Mouse (Mus musculus): ENCODE results near the gene Clk3. TPM values are rescaled to one million over a fixed set of nuclear protein-coding genes. Genes with fewer than 3 reads are reported as not detected.

Gene Clk3
- total RNA-seq, 1 experiment: 38.3 TPM

DNA sequence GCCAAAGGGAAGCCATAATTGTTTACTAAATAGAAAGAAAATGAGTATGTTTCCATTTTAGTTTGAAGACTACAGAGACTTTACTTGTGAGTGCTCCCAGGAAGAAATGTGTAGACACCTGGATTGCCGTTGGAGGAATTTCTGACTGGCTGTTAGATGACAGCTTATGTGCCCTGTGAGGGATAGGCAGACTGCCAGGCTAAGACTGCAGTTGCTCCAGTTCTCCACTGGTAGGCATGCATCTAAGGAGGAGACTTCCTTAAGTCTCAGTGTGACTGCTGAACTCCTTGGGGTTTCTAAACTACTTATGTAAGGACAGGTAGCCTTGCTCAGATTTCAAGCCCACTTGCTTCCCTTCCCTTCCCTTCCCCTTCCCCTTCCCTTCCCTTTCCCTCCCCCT lies 37.3 kb downstream of the Clk3 start:
- no peaks in the 10 kb centered on the region for H3K9me3 ChIP-seq (ENCODE audit: control insufficient read depth, insufficient read depth, low read depth, low read length)
- TF ChIP-seq ZNF384 (IDR thresholded peaks at IDR 0.05; ENCODE audit: low read depth, low read length): no peak
- TF ChIP-seq MAFK (IDR thresholded peaks at IDR 0.05; ENCODE audit: insufficient read depth, low read depth, low read length): no peak
- TF ChIP-seq HCFC1 (IDR thresholded peaks at IDR 0.05; ENCODE audit: borderline replicate concordance, insufficient read depth, low read length): no peak
- TF ChIP-seq ZC3H11A (IDR thresholded peaks at IDR 0.05; ENCODE audit: borderline replicate concordance, low read depth, low read length): no peak
- no peak for TF ChIP-seq CHD2 (IDR thresholded peaks at IDR 0.05; ENCODE audit: low read depth, low read length)
- no peaks in the 10 kb centered on the region for H3K4me1 ChIP-seq (ENCODE audit: control insufficient read depth in 2 of 2, insufficient read depth in 2 of 2, low read length in 2 of 2, poor library complexity in 1 of 2)
- no peak for DNase-seq (ENCODE audit: low read depth, low spot score)
- no peak overlapping the region for H3K27ac ChIP-seq (ENCODE audit: insufficient read depth, low read depth, low read length, poor library complexity, severe bottlenecking)
- in situ Hi-C loops (cut with MboI; ENCODE audit: low sequenced_read_pairs in 2 of 2, unreplicated experiment in 2 of 2): no loop called here
- H3K36me3 ChIP-seq (ENCODE audit: control insufficient read depth, insufficient read depth, low read length, poor library complexity, severe bottlenecking): peaks cover 16% of the 10 kb centered on the region
- no peak overlapping the region for H3K4me3 ChIP-seq (ENCODE audit: insufficient read depth in 1 of 2, low read depth in 1 of 2, low read length in 2 of 2, poor library complexity in 1 of 2, severe bottlenecking in 1 of 2)
- H3K9ac ChIP-seq (ENCODE audit: insufficient read depth, low read depth, low read length, poor library complexity, severe bottlenecking): no peak overlapping the region

DNA sequence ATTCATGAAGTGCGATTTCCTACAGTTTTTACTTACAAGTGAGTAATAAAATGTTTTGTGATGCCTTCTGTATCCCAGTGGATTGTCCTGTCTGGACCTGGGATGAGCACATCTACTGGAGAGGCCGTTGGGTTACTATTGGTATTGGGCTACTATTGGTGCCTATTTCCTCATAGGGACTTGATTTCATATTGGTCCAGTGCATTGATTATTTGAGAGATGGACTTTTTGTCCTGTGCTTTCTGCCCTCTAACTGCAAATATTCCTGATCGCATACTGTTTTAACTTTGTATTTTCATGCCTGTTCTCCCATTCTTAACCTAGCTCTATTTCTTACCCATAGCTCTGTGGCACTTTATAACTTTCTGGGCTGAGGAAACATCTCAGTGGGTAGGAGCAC lies 41.0 kb downstream of the Clk3 start:
- TF ChIP-seq MAFK (IDR thresholded peaks at IDR 0.05; ENCODE audit: insufficient read depth, low read depth, low read length): no peak
- Histone ChIP-seq H3K9me3 (ENCODE audit: control insufficient read depth, insufficient read depth, low read depth, low read length) (no peaks in the 10 kb centered on the region), H3K4me3 (ENCODE audit: insufficient read depth in 1 of 2, low read depth in 1 of 2, low read length in 2 of 2, poor library complexity in 1 of 2, severe bottlenecking in 1 of 2) (no peak overlapping the region), H3K9ac (ENCODE audit: insufficient read depth, low read depth, low read length, poor library complexity, severe bottlenecking) (no peak overlapping the region), H3K27ac (ENCODE audit: insufficient read depth, low read depth, low read length, poor library complexity, severe bottlenecking) (no peak overlapping the region), H3K4me1 (ENCODE audit: control insufficient read depth in 2 of 2, insufficient read depth in 2 of 2, low read length in 2 of 2, poor library complexity in 1 of 2) (no peaks in the 10 kb centered on the region), H3K36me3 (ENCODE audit: control insufficient read depth, insufficient read depth, low read length, poor library complexity, severe bottlenecking) (peaks cover 17% of the 10 kb centered on the region)
- in situ Hi-C loops (cut with MboI; ENCODE audit: low sequenced_read_pairs in 2 of 2, unreplicated experiment in 2 of 2): no loop called here
- no peak for DNase-seq (ENCODE audit: low read depth, low spot score)

DNA sequence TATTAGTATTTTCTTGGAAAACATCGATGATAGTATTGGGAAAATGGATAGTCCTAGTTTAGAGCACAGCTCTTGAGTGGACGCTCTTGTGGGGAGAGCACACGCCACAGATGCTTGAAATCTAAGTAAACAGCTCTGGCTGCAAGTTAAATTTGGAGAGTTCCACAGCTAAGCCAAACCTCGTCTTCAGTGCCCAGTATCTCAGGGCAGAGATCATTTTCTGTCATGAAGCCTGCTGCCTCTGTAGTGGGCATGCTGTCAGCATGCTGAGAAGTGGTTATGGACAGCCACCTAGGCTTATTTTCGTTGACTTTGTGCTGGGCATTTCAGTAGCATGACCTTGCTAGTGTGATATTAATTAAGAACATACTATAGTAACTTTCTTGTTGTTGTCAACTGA lies 41.9 kb downstream of the Clk3 start:
- in situ Hi-C loops (cut with MboI; ENCODE audit: low sequenced_read_pairs in 2 of 2, unreplicated experiment in 2 of 2): no loop called here
- no peak overlapping the region for H3K9ac ChIP-seq (ENCODE audit: insufficient read depth, low read depth, low read length, poor library complexity, severe bottlenecking)
- TF ChIP-seq HCFC1 (IDR thresholded peaks at IDR 0.05; ENCODE audit: borderline replicate concordance, insufficient read depth, low read length): no peak
- TF ChIP-seq ZC3H11A (IDR thresholded peaks at IDR 0.05; ENCODE audit: borderline replicate concordance, low read depth, low read length): no peak
- no peak for TF ChIP-seq ZNF384 (IDR thresholded peaks at IDR 0.05; ENCODE audit: low read depth, low read length)
- TF ChIP-seq CHD2 (IDR thresholded peaks at IDR 0.05; ENCODE audit: low read depth, low read length): no peak
- no peak for TF ChIP-seq MAFK (IDR thresholded peaks at IDR 0.05; ENCODE audit: insufficient read depth, low read depth, low read length)
- peaks cover 14% of the 10 kb centered on the region for H3K36me3 ChIP-seq (ENCODE audit: control insufficient read depth, insufficient read depth, low read length, poor library complexity, severe bottlenecking)
- no peaks in the 10 kb centered on the region for H3K4me1 ChIP-seq (ENCODE audit: control insufficient read depth in 2 of 2, insufficient read depth in 2 of 2, low read length in 2 of 2, poor library complexity in 1 of 2)
- no peak overlapping the region for H3K4me3 ChIP-seq (ENCODE audit: insufficient read depth in 1 of 2, low read depth in 1 of 2, low read length in 2 of 2, poor library complexity in 1 of 2, severe bottlenecking in 1 of 2)
- DNase-seq (ENCODE audit: low read depth, low spot score): no peak
- H3K9me3 ChIP-seq (ENCODE audit: control insufficient read depth, insufficient read depth, low read depth, low read length): no peaks in the 10 kb centered on the region
- no peak overlapping the region for H3K27ac ChIP-seq (ENCODE audit: insufficient read depth, low read depth, low read length, poor library complexity, severe bottlenecking)

DNA sequence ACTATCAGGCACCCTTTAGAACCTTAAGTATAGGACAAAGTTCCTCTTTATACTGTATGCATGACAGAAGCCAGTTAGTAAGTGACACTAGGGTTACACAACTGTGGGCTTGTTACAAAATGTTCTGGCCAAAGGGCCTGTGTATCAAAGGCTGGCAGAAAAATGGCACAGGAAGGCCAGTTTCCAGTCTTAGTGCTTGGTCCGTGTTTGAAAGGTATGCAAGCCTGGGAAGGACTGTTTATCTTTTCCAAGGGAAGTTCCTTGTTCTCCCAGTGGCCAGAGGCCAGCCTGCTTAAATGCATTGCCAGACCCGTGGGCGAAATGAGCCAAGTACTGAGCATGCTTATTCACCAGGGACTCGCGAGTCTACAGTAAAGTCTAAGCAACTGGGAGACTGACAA lies 42.3 kb downstream of the Clk3 start:
- Histone ChIP-seq H3K36me3 (ENCODE audit: control insufficient read depth, insufficient read depth, low read length, poor library complexity, severe bottlenecking) (peaks cover 14% of the 10 kb centered on the region), H3K27ac (ENCODE audit: insufficient read depth, low read depth, low read length, poor library complexity, severe bottlenecking) (0 out of 2 replicates have a peak overlapping the region, but pooled peaks have one; percentile 31), H3K9me3 (ENCODE audit: control insufficient read depth, insufficient read depth, low read depth, low read length) (no peaks in the 10 kb centered on the region), H3K4me3 (ENCODE audit: insufficient read depth in 1 of 2, low read depth in 1 of 2, low read length in 2 of 2, poor library complexity in 1 of 2, severe bottlenecking in 1 of 2) (no peak overlapping the region), H3K4me1 (ENCODE audit: control insufficient read depth in 2 of 2, insufficient read depth in 2 of 2, low read length in 2 of 2, poor library complexity in 1 of 2) (no peaks in the 10 kb centered on the region), H3K9ac (ENCODE audit: insufficient read depth, low read depth, low read length, poor library complexity, severe bottlenecking) (no peak overlapping the region)
- in situ Hi-C loops (cut with MboI; ENCODE audit: low sequenced_read_pairs in 2 of 2, unreplicated experiment in 2 of 2): no loop called here
- TF ChIP-seq CHD2 (IDR thresholded peaks at IDR 0.05; ENCODE audit: low read depth, low read length) (no peak), HCFC1 (IDR thresholded peaks at IDR 0.05; ENCODE audit: borderline replicate concordance, insufficient read depth, low read length) (no peak), MAFK (IDR thresholded peaks at IDR 0.05; ENCODE audit: insufficient read depth, low read depth, low read length) (no peak)
- DNase-seq (ENCODE audit: low read depth, low spot score): no peak

DNA sequence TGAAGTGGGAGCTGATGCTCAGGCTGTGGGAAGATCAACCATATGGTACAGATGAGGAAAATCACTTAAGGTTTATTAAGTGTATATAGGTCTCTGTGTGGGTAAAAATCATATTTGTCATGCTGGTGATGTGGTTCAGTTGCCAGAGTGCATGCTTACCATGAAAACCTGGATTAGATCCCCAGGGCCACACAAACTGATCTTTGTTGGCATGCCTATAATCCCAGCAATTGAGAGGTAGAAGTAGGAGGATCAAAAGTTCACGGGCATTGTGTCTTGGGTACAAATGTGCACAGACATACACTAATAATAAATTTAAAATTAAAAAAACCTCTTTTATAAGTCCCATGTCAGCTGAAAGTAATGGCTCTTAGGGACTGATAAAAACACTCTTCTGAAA lies 43.3 kb downstream of the Clk3 start:
- DNase-seq (ENCODE audit: low read depth, low spot score): no peak
- no peaks in the 10 kb centered on the region for H3K4me1 ChIP-seq (ENCODE audit: control insufficient read depth in 2 of 2, insufficient read depth in 2 of 2, low read length in 2 of 2, poor library complexity in 1 of 2)
- no peak overlapping the region for H3K4me3 ChIP-seq (ENCODE audit: insufficient read depth in 1 of 2, low read depth in 1 of 2, low read length in 2 of 2, poor library complexity in 1 of 2, severe bottlenecking in 1 of 2)
- peaks cover 16% of the 10 kb centered on the region for H3K36me3 ChIP-seq (ENCODE audit: control insufficient read depth, insufficient read depth, low read length, poor library complexity, severe bottlenecking)
- TF ChIP-seq ZC3H11A (IDR thresholded peaks at IDR 0.05; ENCODE audit: borderline replicate concordance, low read depth, low read length): no peak
- TF ChIP-seq HCFC1 (IDR thresholded peaks at IDR 0.05; ENCODE audit: borderline replicate concordance, insufficient read depth, low read length): no peak
- no peak for TF ChIP-seq ZNF384 (IDR thresholded peaks at IDR 0.05; ENCODE audit: low read depth, low read length)
- no peak for TF ChIP-seq MAFK (IDR thresholded peaks at IDR 0.05; ENCODE audit: insufficient read depth, low read depth, low read length)
- no peak for TF ChIP-seq CHD2 (IDR thresholded peaks at IDR 0.05; ENCODE audit: low read depth, low read length)
- H3K9me3 ChIP-seq (ENCODE audit: control insufficient read depth, insufficient read depth, low read depth, low read length): no peaks in the 10 kb centered on the region
- H3K9ac ChIP-seq (ENCODE audit: insufficient read depth, low read depth, low read length, poor library complexity, severe bottlenecking): no peak overlapping the region
- in situ Hi-C loops (cut with MboI; ENCODE audit: low sequenced_read_pairs in 2 of 2, unreplicated experiment in 2 of 2): no loop called here
- no peak overlapping the region for H3K27ac ChIP-seq (ENCODE audit: insufficient read depth, low read depth, low read length, poor library complexity, severe bottlenecking)

Measured in ES-E14 (cell line).